Mouse (Mus musculus): ENCODE results near the gene Hyal3. TPM values are rescaled to one million over a fixed set of nuclear protein-coding genes. Genes with fewer than 3 reads are reported as not detected.

The Hyal3 gene
- total RNA-seq, 1 experiment = 0.54 TPM

GRCm38 (mm10) chr9:107632478-107632877 is 51.9 kb downstream of the Hyal3 start:
- H3K4me3 ChIP-seq (ENCODE audit: insufficient read depth in 1 of 2, low read depth in 1 of 2, low read length in 2 of 2, poor library complexity in 1 of 2, severe bottlenecking in 1 of 2) = peak overlapping the region; percentile 92 to 97; a peak in 3 of 4 replicates
- peaks cover 1% of the 10 kb centered on the region; the same call in 1 of the 2 replicates for H3K36me3 ChIP-seq (ENCODE audit: control insufficient read depth, insufficient read depth, low read length, poor library complexity, severe bottlenecking)
- in situ Hi-C loops (cut with MboI; ENCODE audit: low sequenced_read_pairs in 2 of 2, unreplicated experiment in 2 of 2) = no loop called here
- TF ChIP-seq ZNF384 (IDR thresholded peaks at IDR 0.05; ENCODE audit: low read depth, low read length) = no peak
- no peak for TF ChIP-seq ZC3H11A (IDR thresholded peaks at IDR 0.05; ENCODE audit: borderline replicate concordance, low read depth, low read length)
- no peak for TF ChIP-seq CHD2 (IDR thresholded peaks at IDR 0.05; ENCODE audit: low read depth, low read length)
- no peak for TF ChIP-seq HCFC1 (IDR thresholded peaks at IDR 0.05; ENCODE audit: borderline replicate concordance, insufficient read depth, low read length)
- TF ChIP-seq MAFK (IDR thresholded peaks at IDR 0.05; ENCODE audit: insufficient read depth, low read depth, low read length) = no peak
- H3K9me3 ChIP-seq (ENCODE audit: control insufficient read depth, insufficient read depth, low read depth, low read length) = no peaks in the 10 kb centered on the region
- peak overlapping the region; percentile 91; the same call in 1 of the 2 replicates for H3K9ac ChIP-seq (ENCODE audit: insufficient read depth, low read depth, low read length, poor library complexity, severe bottlenecking)
- H3K4me1 ChIP-seq (ENCODE audit: control insufficient read depth in 2 of 2, insufficient read depth in 2 of 2, low read length in 2 of 2, poor library complexity in 1 of 2) = peaks cover 10 to 40% of the 10 kb centered on the region in 2 experiments; a peak in 3 of 4 replicates
- no peak for DNase-seq (ENCODE audit: low read depth, low spot score)
- H3K27ac ChIP-seq (ENCODE audit: insufficient read depth, low read depth, low read length, poor library complexity, severe bottlenecking) = no peak overlapping the region

GRCm38 (mm10) chr9:107633091-107633660 is 52.6 kb downstream of the Hyal3 start:
- TF ChIP-seq HCFC1 (IDR thresholded peaks at IDR 0.05; ENCODE audit: borderline replicate concordance, insufficient read depth, low read length) (no peak), ZC3H11A (IDR thresholded peaks at IDR 0.05; ENCODE audit: borderline replicate concordance, low read depth, low read length) (no peak), ZNF384 (IDR thresholded peaks at IDR 0.05; ENCODE audit: low read depth, low read length) (no peak), CHD2 (IDR thresholded peaks at IDR 0.05; ENCODE audit: low read depth, low read length) (no peak), MAFK (IDR thresholded peaks at IDR 0.05; ENCODE audit: insufficient read depth, low read depth, low read length) (no peak)
- peak overlapping the region; percentile 92 to 97 for H3K4me3 ChIP-seq (ENCODE audit: insufficient read depth in 1 of 2, low read depth in 1 of 2, low read length in 2 of 2, poor library complexity in 1 of 2, severe bottlenecking in 1 of 2)
- in situ Hi-C loops (cut with MboI; ENCODE audit: low sequenced_read_pairs in 2 of 2, unreplicated experiment in 2 of 2) = no loop called here
- no peaks in the 10 kb centered on the region for H3K9me3 ChIP-seq (ENCODE audit: control insufficient read depth, insufficient read depth, low read depth, low read length)
- H3K9ac ChIP-seq (ENCODE audit: insufficient read depth, low read depth, low read length, poor library complexity, severe bottlenecking) = peak overlapping the region; percentile 91; the same call in 1 of the 2 replicates
- peaks cover 1% of the 10 kb centered on the region; the same call in 1 of the 2 replicates for H3K36me3 ChIP-seq (ENCODE audit: control insufficient read depth, insufficient read depth, low read length, poor library complexity, severe bottlenecking)
- no peak for DNase-seq (ENCODE audit: low read depth, low spot score)
- 0 out of 2 replicates have a peak overlapping the region, but pooled peaks have one; percentile 9 for H3K27ac ChIP-seq (ENCODE audit: insufficient read depth, low read depth, low read length, poor library complexity, severe bottlenecking)
- H3K4me1 ChIP-seq (ENCODE audit: control insufficient read depth in 2 of 2, insufficient read depth in 2 of 2, low read length in 2 of 2, poor library complexity in 1 of 2) = peaks cover 7 to 33% of the 10 kb centered on the region in 2 experiments; a peak in 3 of 4 replicates

GRCm38 (mm10) chr9:107633661-107634405 is 53.2 kb downstream of the Hyal3 start:
- no peaks in the 10 kb centered on the region for H3K9me3 ChIP-seq (ENCODE audit: control insufficient read depth, insufficient read depth, low read depth, low read length)
- TF ChIP-seq HCFC1 (IDR thresholded peaks at IDR 0.05; ENCODE audit: borderline replicate concordance, insufficient read depth, low read length) = no peak
- no peak for TF ChIP-seq MAFK (IDR thresholded peaks at IDR 0.05; ENCODE audit: insufficient read depth, low read depth, low read length)
- no peak for TF ChIP-seq CHD2 (IDR thresholded peaks at IDR 0.05; ENCODE audit: low read depth, low read length)
- TF ChIP-seq ZC3H11A (IDR thresholded peaks at IDR 0.05; ENCODE audit: borderline replicate concordance, low read depth, low read length) = no peak
- no peak for TF ChIP-seq ZNF384 (IDR thresholded peaks at IDR 0.05; ENCODE audit: low read depth, low read length)
- DNase-seq (ENCODE audit: low read depth, low spot score) = no peak
- peaks cover 4 to 27% of the 10 kb centered on the region in 2 experiments; a peak in 3 of 4 replicates for H3K4me1 ChIP-seq (ENCODE audit: control insufficient read depth in 2 of 2, insufficient read depth in 2 of 2, low read length in 2 of 2, poor library complexity in 1 of 2)
- H3K27ac ChIP-seq (ENCODE audit: insufficient read depth, low read depth, low read length, poor library complexity, severe bottlenecking) = no peak overlapping the region
- in situ Hi-C loops (cut with MboI; ENCODE audit: low sequenced_read_pairs in 2 of 2, unreplicated experiment in 2 of 2) = no loop called here
- H3K4me3 ChIP-seq (ENCODE audit: insufficient read depth in 1 of 2, low read depth in 1 of 2, low read length in 2 of 2, poor library complexity in 1 of 2, severe bottlenecking in 1 of 2) = peak overlapping the region; percentile 92 to 97
- peaks cover 1% of the 10 kb centered on the region; the same call in 1 of the 2 replicates for H3K36me3 ChIP-seq (ENCODE audit: control insufficient read depth, insufficient read depth, low read length, poor library complexity, severe bottlenecking)
- H3K9ac ChIP-seq (ENCODE audit: insufficient read depth, low read depth, low read length, poor library complexity, severe bottlenecking) = peak overlapping the region; percentile 91

GRCm38 (mm10) chr9:107634406-107635278 is 54.0 kb downstream of the Hyal3 start:
- DNase-seq (ENCODE audit: low read depth, low spot score) = no peak
- Histone ChIP-seq H3K36me3 (ENCODE audit: control insufficient read depth, insufficient read depth, low read length, poor library complexity, severe bottlenecking) (peaks cover 1% of the 10 kb centered on the region; the same call in 1 of the 2 replicates), H3K4me3 (ENCODE audit: insufficient read depth in 1 of 2, low read depth in 1 of 2, low read length in 2 of 2, poor library complexity in 1 of 2, severe bottlenecking in 1 of 2) (peak overlapping the region; percentile 92 to 97), H3K27ac (ENCODE audit: insufficient read depth, low read depth, low read length, poor library complexity, severe bottlenecking) (no peak overlapping the region), H3K9me3 (ENCODE audit: control insufficient read depth, insufficient read depth, low read depth, low read length) (no peaks in the 10 kb centered on the region), H3K9ac (ENCODE audit: insufficient read depth, low read depth, low read length, poor library complexity, severe bottlenecking) (peak overlapping the region; percentile 91), H3K4me1 (ENCODE audit: control insufficient read depth in 2 of 2, insufficient read depth in 2 of 2, low read length in 2 of 2, poor library complexity in 1 of 2) (peaks cover 4 to 23% of the 10 kb centered on the region in 2 experiments; a peak in 3 of 4 replicates)
- TF ChIP-seq ZNF384 (IDR thresholded peaks at IDR 0.05; ENCODE audit: low read depth, low read length) = no peak
- in situ Hi-C loops (cut with MboI; ENCODE audit: low sequenced_read_pairs in 2 of 2, unreplicated experiment in 2 of 2) = no loop called here

Data from ES-E14 (cell line).